Mouse (Mus musculus) urinary bladder, postnatal 14 days (tissue): ENCODE measurements around the gene Unc5b.
"Not testable (repeated sequence)": the region's sequence is repeated elsewhere in the genome, so short reads cannot be mapped to it uniquely, and the experiment has no call there.

Experiments used
- DNase-seq: peaks from one replicate; pipeline ENCODE4 v3.0.0; 2021; ENCODE audit warnings: low spot score

Unc5b gene

DNA sequence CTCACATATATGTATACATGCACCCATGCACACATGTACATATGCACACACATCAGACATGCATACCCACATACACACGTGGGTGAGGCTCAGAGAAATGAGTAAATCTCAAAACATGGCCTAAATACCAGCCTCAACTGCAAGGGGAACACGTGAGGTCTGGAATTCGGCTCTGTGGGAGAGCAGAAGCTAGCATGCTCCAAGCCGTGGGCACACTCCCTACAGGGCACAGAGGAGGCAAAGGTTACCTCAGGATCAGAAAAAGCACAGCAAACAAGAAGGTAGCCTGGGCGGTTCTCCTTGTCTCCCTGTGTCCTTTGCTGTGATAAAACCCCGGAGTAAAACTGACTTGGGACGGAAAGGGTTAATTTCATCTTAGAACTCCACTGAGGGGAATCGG, 77.4 kb downstream of the Unc5b start:
- DNase-seq = no peak

- no peak for DNase-seq
Measured at GRCm38 (mm10) chr10:60753261-60753660, 78.1 kb downstream of the Unc5b start.

- peak; percentile 99 for DNase-seq
Measured at GRCm38 (mm10) chr10:60752040-60753020, 79.1 kb downstream of the Unc5b start, which contains the start of gene Slc29a3. TSS of gene Slc29a3 (minus strand) at chr10:60752794.

- DNase-seq = no peak
Measured at GRCm38 (mm10) chr10:60747667-60748212, 83.6 kb downstream of the Unc5b start.

DNA sequence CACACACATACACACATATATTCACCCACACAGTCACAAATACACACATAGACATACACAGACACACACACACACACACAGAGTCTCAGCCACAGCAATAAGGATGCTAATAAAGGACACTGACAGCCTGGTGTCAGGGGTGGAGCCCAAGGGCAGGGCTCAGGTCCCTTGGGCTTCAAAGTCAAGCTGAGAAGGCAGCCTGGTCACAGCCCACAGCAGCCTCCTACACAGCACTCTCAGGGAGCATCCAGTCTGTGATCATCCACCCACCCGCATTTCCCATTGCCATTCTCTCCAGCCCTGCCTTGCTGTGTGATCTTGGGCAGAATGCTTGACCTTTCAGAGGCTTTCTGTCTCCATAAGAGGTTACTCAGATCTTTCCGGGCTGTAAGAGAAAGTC, 84.9 kb downstream of the Unc5b start:
- no peak for DNase-seq

- DNase-seq = no peak
Measured at GRCm38 (mm10) chr10:60744543-60745290, 86.7 kb downstream of the Unc5b start.

GRCm38 (mm10) chr10:60743681-60744080, 87.7 kb downstream of the Unc5b start:
- DNase-seq = no peak

GRCm38 (mm10) chr10:60742942-60743341, 88.4 kb downstream of the Unc5b start:
- no peak for DNase-seq

- DNase-seq = not testable (repeated sequence)
Measured at GRCm38 (mm10) chr10:60742296-60742695, 89.1 kb downstream of the Unc5b start.

GRCm38 (mm10) chr10:60741435-60741834, 89.9 kb downstream of the Unc5b start:
- DNase-seq = no peak

- DNase-seq = no peak
Measured at GRCm38 (mm10) chr10:60739619-60740363, 91.6 kb downstream of the Unc5b start.

DNA sequence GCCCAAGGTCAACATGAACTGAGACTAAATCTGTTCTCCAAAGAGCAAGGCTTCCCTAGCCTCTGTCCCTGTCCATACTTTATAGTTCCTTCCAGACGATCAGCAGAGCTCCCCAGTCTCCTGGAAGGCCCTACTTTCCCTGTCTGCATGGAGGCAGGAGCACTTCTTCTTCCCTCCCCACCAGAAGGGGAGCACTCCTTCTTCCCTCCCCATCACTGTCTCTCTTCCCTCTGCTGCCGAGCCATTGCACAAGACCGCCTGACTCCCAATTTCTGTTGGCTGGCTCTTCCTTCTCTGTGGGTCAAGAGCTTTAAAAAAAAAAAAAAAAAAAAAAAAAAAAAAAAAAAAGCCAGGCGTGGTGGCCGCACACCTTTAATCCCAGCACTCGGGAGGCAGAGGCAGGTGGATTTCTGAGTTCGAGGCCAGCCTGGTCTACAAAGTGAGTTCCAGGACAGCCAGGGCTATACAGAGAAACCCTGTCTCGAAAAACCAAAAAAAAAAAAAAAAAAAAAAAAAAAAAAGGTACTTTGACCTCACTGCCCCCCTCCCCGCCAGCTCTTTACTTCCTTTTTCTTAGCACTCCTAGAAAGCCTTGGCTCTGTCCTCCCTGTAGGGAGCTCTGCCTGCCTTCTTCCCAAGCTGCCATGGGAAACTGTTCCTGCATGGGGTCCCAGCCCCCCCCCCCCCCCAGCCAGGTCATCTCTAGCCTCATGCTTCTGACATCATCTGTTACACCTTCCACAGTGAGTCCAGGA, 93.3 kb downstream of the Unc5b start:
- no peak for DNase-seq

GRCm38 (mm10) chr10:60737169-60737728, 94.1 kb downstream of the Unc5b start:
- DNase-seq = no peak

GRCm38 (mm10) chr10:60735737-60736136, 95.6 kb downstream of the Unc5b start:
- no peak for DNase-seq

DNA sequence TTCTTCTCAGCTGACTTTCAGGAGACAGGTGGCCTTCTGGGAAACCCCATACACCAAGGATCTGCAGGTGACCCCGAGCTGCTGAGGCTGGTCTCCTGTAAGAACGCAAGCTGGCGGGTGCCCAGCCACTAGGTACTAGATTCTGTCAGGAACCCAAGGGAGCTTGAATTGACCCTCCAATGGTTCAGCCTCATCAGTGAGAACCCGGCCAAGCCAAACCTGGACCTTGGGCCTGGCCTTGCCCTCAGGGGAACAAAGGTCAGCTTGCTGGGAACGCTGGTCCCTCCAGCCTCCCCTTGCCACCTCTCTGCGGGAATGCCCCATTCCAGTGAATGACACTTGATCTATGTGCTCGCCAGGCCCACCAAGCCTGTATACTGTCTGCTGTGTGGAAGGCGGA, 97.9 kb downstream of the Unc5b start:
- DNase-seq = no peak

DNA sequence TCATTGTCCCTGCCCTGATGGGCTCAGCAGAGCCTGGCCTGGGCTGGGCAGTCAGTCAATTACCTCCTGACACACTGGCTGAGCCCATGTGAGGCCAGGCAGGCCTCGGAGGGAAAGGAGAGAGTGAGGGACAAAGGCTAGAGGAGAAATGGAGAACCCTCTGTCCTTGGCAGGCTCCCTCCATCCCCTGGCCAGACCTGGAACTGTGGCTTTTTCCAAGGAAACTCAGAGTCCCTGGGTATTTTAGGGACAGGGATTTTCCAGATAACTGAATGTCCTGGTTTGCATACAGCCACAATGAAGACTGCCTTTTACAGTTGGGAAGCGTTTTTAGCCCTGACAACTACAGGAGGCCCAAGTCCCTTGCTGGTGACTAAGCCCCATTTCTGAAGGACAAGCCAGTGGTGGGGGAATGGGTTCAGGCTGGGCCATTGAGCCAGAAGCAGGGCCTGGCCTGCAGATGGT, 99.0 kb downstream of the Unc5b start:
- DNase-seq = no peak

DNA sequence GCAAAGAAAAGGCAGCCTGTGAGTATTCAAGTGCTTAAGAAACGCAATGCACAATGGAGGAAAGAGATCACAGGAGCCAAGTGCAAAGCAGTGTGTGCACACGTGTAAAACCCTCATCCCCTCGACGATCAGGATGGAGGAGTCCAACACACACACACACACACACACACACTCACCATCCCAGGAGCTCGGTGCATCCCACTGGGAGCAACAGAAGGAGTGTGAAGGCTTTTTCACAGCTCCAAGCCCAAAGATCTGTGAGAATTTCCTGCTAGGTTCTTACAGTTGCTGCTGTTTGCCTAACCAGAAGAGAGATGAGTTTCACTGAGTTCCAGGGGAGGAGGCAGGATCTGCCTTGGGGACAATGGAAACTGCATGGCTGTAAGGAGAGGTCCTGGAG, 99.6 kb downstream of the Unc5b start:
- no peak for DNase-seq

GRCm38 (mm10) chr10:60727301-60727700, 104.1 kb downstream of the Unc5b start:
- no peak for DNase-seq

GRCm38 (mm10) chr10:60726896-60727295, 104.5 kb downstream of the Unc5b start:
- DNase-seq = no peak

- no peak for DNase-seq
Measured at GRCm38 (mm10) chr10:60724496-60724895, 106.9 kb downstream of the Unc5b start.

DNA sequence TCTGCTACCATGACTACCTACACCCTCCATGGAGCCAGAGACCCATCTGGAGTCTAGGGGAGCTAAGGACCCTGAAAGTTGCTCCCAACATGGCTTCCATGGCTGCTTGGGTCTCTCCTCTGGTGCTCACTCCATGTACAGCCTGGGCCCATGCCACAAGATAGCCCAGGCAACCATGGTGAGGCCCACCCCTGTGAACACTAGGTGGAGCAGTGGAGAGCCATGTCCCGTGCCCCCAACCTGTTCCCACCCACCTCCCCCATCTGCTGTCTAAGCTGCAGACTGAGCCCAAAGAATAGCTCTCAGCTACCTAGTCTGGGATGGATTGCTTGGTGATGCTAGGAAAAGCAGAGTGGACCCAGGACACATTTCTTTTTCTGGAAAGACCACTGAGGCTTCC, 108.0 kb downstream of the Unc5b start:
- DNase-seq = no peak
